Mouse (Mus musculus) left cerebral cortex, adult 8-10 months (tissue): Measurements from ENCODE around the gene Kndc1. TPM values are rescaled to one million over a fixed set of nuclear protein-coding genes. Genes with fewer than 3 reads are reported as not detected.

Source experiments
- DNase-seq, 2 experiments: peaks; one replicate each; pipeline ENCODE4 v3.0.0; 2022; ENCODE audit warnings: low spot score in 2 of 2
- total RNA-seq, 4 experiments: library from RNA; stranded (reverse); gene quantifications; 2 replicates each; pipeline ENCODE4 v1.2.4; 2022

The Kndc1 gene
- total RNA-seq, 4 experiments from 2014 or later, result 77.0 to 82.3 (median 80.2) TPM

DNA sequence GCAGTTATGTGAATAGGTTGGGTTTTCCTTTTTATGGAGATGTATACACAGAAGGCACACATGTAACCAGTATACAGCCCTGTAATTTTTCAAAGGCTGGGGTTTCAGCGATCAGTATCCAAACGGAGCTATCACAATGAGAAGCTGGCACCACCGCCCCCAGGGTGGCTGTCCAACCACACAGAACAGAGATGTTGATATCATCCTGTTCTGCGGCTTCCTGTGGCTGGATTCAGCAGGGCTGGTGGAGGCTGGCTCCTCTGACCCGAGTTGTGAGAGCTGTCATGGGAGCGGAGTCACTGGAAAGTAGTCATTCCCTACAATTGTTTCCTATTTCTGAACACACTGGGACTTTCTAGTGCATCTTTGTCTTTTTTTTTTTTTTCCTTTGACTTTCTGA is 10.8 kb downstream of the Kndc1 start:
- DNase-seq, result no peak

DNA sequence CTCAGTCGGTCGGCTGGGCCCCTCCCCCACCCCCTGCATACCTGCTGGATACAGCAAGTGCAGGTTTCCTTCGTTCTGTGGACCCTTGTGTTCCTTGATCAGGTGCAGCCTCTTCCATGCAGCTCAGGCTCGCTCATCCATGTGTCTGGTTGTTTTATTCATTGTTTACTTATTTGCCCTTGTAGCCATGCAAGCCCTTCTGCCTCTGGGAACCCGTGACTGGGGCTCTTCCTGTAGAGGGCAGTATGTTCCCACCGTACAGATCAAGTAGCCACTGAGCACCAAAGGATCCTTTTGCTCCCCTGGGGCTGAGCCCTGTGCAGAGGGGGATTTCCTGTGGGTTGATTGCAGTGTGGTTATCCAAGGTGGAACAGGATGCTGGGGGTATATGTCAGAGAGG is 11.2 kb downstream of the Kndc1 start:
- DNase-seq, result no peak

DNA sequence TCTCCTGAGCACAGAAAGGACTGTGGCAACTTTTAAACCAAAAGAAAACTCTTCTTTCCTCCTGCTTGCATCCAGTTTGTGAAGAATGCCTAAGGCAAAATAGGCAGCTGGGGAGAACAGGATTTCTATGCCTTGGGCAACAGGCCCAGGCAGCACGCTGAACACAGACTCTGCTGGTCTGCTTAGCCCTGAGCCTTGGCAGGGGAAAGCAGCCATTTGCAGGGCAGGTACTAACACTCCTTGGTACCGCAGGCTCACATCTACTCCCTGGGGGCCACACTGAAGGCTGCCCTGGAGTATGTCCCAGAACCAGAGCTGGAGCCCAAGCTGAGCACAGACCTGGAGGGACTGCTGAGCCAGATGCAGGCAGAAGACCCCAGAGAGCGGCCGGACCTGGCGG is 13.7 kb downstream of the Kndc1 start:
- DNase-seq, result no peak

DNA sequence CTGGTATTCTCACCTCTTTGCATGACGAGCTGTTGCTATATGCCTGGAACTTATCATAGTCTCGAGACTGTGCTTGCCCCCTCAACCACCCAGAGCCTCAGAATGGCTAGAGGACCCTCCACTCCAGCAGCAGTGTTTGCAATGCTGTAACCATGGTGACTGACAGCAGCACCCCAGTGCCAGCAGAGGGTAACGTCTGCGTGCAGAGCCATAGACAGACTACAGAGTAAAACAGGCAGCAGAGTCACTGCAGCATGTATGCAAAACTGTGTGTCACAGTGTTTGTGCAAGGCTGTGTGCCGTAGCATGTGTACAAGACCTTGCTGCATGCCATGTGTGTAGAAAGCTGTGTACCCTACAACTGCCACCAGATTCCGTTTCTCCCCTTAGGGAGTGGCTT is 15.0 kb downstream of the Kndc1 start:
- no peak for DNase-seq

DNA sequence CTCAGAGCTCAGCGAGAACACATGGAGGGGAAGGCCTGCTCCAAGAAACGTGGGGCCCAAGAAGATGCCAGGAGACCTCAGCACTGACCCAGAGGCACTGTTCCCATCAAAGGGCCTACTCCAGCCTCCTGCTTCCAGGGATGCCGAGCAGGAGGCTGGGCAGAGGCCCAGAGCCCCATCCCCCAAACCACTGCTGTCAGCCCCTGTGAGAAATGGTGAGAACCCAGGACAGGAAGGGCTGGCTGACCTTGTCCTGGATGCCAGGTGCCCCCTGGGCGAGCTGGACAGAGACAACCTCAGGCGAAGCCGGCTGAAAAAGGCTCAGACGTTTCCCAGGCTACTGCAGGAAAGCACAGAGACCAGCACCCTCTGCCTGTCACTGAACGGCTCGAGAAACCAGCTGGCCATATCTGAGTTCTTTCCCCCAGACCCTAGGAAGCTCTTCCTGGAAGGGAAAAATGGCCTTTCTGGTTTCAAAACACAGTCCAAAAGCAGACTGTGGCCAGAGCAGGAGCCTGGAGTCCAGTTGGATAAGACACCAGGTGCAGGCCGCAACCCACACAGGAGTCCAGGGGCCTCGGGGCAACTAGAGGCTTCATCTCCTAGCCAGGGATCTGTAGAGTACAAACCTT is 15.8 kb downstream of the Kndc1 start:
- no peak for DNase-seq

DNA sequence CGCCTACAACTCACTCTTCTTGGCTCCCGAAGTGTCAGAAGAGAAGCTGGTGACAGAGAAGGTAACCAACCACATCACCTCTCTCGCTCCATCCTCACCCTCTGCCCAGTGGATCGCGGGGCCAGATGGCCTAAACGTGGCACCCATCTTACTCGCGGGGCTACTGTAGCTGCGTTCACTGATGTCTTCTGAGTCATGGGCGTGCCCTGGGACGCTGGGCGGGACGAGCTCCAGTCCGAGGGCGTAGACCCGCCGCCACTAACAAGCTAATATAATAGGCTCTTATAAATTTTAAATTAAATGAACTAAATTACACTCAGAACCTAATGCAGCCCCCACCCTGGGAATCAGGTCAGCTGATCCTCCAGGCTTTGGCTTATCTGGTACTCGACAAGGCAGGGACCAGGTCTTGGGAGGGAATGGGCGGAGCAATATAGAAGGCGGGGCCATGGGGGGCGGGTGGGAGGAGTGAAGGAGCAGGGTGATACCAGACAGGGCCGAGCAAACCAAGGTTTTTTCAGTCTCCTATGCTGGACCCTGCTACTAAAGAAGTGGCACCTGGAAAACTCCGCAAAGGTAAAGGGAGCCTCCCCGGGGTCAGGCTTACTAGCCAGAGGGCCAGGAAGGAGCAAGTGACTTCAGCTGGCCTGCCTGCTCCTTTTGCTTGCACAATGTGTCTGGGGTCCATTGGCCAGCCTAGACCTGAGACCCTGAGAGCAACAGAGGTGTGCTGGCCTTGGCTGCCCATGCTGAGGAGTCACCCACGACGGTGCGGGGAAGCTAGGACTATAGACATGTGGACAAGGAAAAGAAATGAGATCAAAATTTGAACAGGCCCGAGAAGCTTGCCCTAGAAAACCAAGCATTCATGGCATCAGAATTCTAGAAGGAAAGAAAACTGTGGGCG is 19.9 kb downstream of the Kndc1 start:
- no peak for DNase-seq

DNA sequence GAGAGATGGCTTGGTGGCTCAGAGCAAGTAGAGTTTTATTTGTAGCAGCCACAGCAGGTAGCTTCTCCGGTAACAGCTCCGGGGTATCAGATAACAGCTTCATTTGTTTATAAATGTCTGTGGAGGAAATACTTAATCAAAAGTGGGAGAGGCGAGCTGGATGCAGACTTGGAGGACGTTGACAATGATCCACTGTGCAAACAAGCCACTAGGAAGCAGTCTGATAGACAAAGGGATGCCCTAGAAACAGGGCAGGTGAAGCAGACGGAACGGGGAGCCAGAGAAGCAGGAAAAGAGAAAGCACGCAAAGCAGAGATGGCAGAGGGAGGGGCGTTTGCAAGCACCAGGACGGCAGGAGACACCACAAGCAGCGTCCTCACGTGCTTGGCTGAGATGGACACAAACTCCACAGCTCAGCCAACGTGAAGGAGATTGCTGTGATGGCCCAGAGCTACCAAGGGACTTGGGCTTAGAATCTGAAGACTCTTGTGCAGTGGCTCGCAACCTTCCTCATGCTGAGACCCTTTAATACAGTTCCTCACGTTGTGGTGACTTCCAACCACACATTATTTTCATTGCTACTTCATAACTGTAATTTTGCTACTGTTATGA is 21.3 kb downstream of the Kndc1 start:
- no peak for DNase-seq

DNA sequence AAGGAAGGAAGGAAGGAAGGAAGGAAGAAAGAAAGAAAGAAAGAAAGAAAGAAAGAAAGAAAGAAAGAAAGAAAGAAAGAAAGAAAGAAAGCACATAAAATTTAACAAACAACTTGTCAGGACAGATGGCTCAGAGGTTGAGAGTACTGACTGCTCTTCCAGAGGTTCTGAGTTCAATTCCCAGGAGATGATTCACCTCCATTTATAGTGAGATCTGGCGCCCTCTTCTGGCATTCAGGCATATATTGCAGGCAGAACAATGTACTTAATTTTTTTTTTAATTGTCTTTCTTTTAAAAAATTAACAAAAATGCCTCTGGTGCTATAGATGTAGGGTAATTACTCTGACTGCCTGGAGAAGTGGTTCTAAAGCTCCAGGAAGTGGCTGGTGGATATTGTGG is 21.8 kb downstream of the Kndc1 start:
- DNase-seq, result no peak

DNA sequence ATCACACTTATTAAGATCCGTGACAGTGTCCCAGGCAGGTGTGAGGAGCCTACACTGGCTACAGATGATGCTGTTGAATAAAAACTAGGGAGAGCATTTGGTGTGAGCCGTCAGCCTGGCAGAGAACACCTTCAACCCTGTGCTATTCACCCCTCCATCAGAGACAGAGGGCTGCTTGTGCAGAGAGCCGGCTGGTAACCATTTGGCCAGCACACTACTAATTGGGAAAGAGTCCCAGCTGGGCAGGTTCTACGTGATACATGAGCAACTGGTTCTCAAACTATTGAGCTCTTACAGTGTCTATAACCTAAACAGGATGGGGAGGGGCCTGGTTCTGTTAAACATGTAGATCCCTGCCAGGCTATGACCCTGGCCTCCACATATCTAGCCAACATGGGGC is 23.8 kb downstream of the Kndc1 start:
- DNase-seq, result no peak

DNA sequence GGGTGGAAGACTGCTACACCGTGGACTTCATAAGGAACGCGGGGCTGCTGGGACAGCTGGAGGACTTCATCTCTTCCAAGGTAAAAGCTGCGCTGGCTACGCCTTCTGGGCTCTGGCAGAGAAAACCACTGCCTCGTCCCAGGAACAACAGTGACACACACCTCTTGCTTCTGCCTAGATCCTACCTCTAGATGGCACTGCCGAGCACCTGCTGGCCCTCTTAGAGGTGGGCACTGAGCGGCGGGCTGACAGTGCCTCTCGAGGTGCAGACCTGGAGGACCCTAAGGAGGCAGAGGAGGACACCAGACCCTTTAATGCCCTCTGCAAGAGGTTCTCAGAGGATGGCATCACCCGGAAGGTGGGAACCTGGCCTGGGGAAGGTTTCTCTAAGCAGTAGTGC is 36.2 kb downstream of the Kndc1 start:
- DNase-seq, result no peak

DNA sequence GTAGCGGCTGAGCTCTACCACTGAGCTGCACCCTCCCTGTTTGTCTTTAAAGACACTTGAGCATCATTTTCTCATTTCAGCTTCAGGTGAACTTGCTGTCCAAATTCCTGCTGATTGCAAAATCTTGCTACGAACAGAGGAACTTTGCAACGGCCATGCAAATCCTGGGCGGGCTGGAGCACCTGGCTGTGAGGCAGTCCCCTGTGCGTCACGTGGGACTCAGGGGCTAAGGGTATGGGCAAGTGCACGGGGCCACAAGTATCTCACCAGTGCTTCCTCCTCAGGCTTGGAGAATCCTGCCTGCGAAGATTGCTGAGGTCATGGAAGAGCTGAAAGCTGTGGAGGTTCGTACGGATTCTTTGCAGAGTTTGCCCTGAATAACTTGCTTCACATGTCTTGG is 42.2 kb downstream of the Kndc1 start:
- DNase-seq, result no peak

DNA sequence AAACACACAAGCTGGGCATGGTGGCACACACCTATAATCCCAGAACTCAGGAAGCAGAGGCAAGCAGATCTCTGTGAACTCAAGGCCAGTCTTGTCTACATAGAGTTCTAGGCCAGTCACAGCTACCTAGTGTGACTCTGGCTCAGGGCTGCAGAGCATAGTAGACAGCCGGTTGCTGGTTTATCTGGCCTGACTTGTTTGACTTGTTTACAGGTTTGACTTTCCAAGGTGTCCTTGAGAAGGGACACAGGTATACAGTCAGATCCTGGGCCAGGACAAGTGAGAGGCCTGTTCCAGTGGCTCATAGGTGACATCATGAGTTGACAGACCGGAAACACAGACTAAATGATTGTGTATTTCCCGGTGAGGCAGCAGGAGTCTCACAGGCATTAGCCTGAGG is 42.6 kb downstream of the Kndc1 start:
- no peak for DNase-seq

DNA sequence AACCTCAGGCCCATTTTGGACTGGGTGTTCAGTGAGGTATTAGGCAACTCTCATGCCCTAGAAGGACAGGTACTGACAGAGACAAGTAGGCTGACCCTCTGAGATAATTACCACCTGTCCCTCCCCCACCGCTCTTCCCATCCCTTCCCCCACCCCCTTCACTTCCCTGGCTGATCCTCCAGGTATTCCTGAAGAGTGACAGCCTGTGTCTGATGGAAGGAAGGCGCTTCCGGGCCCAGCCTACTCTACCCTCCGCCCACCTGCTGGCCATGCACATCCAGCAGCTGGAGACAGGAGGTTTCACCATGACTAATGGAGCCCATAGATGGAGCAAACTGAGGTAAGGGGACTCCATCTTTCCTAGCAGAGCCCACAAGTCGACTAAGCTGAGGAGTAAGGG is 43.3 kb downstream of the Kndc1 start:
- no peak for DNase-seq

DNA sequence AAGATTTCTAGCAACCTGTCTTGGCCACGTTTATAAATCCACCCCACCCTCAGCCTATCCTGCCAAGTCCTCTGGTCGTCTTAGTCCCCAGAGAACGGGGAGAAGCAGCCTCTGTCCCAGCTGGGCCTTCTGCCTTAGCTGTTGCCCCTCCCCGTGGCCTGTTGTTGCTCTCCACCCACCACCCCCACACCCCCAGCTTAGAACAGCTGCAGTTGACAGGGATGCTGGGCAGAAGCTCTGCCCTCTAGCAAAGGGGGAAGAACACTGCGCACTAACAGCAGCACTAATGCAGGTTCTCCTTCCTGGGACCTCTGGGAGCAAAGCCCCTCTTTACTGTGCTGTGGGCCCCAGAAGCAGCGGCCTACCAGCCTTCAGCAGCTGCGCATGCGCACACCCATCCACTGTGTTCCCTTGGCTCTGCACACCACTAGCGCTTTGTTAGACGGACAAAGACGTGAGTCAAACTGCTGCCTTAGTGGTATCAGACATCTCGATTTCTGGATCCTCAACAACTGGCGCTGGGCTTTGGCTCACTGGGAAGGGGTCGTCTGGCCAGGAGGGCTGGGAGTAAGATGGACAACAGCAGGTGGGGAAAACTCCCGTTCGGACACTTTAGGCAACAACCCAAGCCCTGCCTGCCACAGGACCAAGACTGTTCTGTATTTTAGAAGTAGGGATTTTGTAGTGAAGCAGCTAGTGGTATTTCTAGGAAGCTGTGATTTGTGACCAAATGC is 46.1 kb downstream of the Kndc1 start:
- no peak for DNase-seq

DNA sequence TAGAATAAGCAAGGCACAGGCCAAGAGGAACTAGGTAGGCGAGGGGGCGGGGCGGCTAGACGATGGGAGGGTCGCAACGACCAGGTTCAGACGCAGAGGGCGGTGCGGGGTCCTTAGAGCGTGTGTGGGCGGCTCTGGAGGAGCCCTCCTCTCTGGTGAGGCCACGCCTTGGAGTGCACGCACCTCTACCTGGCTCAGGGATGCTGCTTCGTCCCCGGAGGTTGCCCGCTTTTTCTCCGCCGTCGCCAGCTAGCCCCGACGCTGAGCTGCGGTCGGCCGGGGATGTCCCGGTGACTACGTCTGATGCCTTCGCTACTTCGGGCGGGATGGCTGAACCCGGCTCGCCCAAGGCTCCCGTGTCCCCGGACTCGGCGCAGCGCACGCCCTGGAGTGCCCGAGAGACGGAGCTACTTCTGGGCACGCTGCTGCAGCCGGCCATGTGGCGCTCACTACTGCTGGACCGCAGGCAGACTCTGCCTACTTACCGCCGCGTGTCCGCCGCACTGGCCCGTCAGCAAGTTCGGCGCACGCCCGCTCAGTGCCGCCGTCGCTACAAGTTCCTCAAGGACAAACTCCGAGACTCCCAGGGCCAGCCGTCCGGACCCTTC is 49.3 kb downstream of the Kndc1 start, which contains the start of gene Utf1:
Gene Utf1, plus strand, starts transcription at position 116 of the 608 bp plus-strand sequence.
- no peak for DNase-seq

DNA sequence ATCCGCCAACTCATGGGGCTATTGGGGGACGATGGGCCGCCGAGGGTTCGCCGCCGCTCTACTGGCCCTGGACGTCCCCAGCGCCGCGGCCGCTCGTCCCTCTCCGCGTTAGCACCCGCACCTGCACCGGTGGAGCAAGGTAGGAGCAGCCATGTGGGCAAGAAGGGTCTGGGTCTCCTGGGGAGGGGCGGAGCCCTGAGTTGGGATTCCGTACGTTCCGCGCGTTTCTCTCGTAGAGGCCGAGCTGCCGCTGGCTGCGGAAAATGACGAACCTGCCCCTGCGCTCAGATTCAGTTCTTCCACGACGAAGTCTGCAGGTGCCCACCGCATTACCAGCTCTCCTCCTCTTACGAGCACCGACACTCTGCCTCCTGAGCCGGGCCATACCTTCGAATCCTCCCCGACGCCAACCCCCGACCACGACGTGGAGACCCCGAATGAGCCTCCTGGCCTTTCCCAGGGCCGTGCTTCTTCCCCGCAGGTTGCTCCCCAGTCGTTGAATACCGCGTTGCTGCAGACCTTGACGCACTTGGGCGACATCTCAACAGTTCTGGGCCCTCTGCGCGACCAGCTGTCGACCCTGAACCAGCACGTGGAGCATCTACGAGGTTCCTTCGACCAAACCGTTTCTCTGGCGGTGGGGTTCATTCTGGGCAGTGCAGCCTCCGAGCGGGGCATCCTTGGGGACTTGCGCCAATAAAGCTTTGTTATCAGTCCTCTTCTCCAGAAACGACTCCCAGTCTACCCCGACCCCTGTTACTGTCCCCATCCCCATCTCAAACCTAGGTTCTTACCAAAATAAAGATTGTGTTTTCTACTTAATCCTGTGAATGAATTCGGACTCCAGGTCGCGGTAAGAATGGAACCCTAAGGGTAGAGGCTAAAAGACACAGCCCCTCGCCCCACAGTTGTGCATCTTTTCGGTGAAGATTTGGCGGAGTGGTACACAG is 50.1 kb downstream of the Kndc1 start:
- no peak for DNase-seq

DNA sequence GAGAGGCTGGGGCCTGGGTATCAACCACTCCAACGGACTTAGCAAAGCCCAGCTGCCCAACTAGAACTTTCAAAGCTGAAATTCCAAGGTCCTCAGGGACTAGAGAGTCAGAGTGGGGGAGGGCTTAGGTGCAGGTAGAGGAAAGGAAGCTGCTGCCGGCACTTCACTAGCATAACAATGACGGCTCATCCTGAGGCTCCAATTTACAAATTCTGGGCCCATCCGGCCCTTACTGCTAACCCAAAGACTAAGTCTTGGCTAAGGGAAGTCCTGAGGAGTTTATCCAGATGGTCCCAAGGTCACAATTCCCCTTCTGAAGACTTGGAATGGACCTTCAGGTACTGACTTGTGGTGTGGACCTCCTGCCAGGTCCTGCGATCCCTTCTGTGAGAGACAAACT is 51.0 kb downstream of the Kndc1 start:
- DNase-seq, result no peak

DNA sequence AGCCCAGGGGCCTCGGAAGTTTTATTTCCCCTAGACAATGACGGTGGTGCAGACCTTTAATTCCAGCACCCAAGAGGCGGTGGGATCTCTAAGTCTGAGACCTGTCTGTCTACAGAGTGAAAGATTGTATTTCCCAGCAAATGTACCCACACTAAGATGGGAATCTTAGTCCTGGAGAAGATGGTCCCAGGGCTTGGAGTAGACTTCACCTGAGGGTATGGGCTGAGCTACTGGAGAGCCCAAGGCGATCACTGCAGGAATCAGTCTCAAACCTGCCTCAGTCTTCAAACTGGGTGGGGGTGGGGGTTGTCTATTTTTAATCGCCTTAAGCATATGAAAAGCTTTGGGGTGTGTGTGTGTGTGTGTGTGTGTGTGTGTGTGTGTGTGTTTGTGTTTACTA is 51.5 kb downstream of the Kndc1 start:
- no peak for DNase-seq

DNA sequence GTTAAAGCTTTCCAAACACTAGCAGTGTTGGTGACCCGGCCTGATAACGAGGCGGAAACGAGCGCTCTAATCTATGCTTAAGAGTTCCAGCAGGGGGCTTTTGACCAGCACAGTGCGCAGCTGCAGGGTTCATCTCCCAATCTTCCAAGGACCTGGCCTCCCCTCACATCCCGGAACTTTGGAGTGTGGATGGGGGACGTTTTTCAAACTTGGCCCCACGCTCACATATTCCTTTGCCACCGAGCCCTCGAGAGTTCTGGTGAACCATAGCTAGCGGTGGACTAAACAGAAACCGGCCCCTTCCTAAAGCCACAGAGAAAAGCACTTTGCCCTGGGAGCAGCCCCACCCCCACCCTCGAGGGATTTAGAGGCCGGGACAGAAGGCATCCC is 55.4 kb downstream of the Kndc1 start:
- DNase-seq, result no peak

DNA sequence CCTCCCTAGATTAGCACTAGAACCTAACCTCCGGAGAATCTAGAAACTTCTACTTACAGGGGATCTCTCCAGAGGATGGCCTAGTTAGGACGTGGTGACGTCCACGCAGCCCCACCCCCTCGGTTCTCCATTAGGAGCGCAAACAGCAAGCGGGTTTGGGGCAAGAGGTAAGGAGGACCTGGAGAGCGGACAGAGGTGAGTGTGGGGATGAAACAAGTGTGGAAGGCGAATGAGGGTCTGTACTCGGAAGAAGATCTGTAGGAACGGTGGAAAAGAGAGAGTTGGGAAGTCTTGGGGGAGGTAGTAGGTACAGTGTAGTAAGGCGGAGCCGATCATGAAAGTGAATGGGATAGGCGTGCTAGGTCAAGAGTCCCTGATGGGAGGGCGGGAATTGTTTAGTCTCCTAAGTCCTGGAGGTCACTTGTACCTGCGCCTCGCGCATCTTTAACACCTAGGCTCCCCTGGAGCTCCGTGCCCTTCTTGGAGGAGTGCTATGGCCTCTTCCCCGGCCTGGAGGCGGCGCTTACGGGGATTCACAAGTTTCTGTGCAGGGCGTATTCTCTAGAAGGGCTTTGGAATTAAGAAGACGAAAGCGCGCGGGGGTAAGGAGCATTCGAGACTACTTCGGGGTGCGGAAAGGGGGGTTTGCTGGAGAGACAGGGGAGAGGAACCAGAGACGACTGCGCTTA is 55.9 kb downstream of the Kndc1 start:
- no peak for DNase-seq
